Comparison of ENCODE assay signal across 8 mouse cellular contexts in genomic region chr2:72298406-72298805, GRCm38 (mm10). TPM values are rescaled to one million over a fixed set of nuclear protein-coding genes. Genes with fewer than 3 reads are reported as not detected.
DNase-seq lines count a peak whose midpoint lies in the region; ATAC-seq and TF ChIP-seq lines count a peak whose summit lies in the region.

No protein-coding gene starts in this region.

- H3K27me3 ChIP-seq in intestine, embryonic 16.5 days (replicated peaks; ENCODE audit: control insufficient read depth, insufficient read depth, low read length) = no peaks in the 10 kb centered on the region
- H3K27me3 ChIP-seq in intestine, embryonic 15.5 days (replicated peaks) = no peaks in the 10 kb centered on the region
- H3K27me3 ChIP-seq in E14TG2a.4 (ENCODE audit: insufficient read depth, low read length) = no peaks in the 10 kb centered on the region

- DNase-seq in heart, postnatal 14 days = peak; percentile 39 to 67
- DNase-seq in retina, embryonic 14.5 days (ENCODE audit: low spot score) = peak; percentile 78
- DNase-seq in testis, postnatal 14 days (ENCODE audit: low spot score) = no peak
- DNase-seq in frontal cortex, postnatal 10 days (ENCODE audit: low spot score in 2 of 2) = no peak

- H3K4me2 ChIP-seq in intestine, embryonic 16.5 days (ENCODE audit: low read depth, low read length) = no peak overlapping the region
- H3K4me2 ChIP-seq in intestine, embryonic 15.5 days (replicated peaks) = no peak overlapping the region

- WGBS in intestine, embryonic 16.5 days = 66% methylated on average over 4 of the region's 4 CpGs
- WGBS in intestine, embryonic 15.5 days = 65% methylated on average over 4 of the region's 4 CpGs

- H3K9me3 ChIP-seq in intestine, embryonic 16.5 days (ENCODE audit: control insufficient read depth, low read length) = no peaks in the 10 kb centered on the region
- H3K9me3 ChIP-seq in intestine, embryonic 15.5 days = no peaks in the 10 kb centered on the region
- H3K9me3 ChIP-seq in E14TG2a.4 (ENCODE audit: low read length) = no peaks in the 10 kb centered on the region

- 0 out of 2 replicates have a peak, but pooled peaks cover 3% of the 10 kb centered on the region for H3K36me3 ChIP-seq in intestine, embryonic 16.5 days (ENCODE audit: control insufficient read depth, insufficient read depth, low read length)
- H3K36me3 ChIP-seq in intestine, embryonic 15.5 days = no peaks in the 10 kb centered on the region
- 0 out of 2 replicates have a peak, but pooled peaks cover 4% of the 10 kb centered on the region for H3K36me3 ChIP-seq in E14TG2a.4 (ENCODE audit: insufficient read depth, low read length)

- peaks cover 12% of the 10 kb centered on the region for H3K4me1 ChIP-seq in intestine, embryonic 16.5 days (ENCODE audit: control insufficient read depth, insufficient read depth, low read length)
- no peaks in the 10 kb centered on the region; the same call in none of the 2 replicates for H3K4me1 ChIP-seq in intestine, embryonic 15.5 days (replicated peaks)
- H3K4me1 ChIP-seq in E14TG2a.4 (replicated peaks; ENCODE audit: low read depth, low read length) = no peaks in the 10 kb centered on the region

- H3K27ac ChIP-seq in intestine, embryonic 16.5 days (ENCODE audit: low read length) = 0 out of 2 replicates have a peak overlapping the region, but pooled peaks have one; percentile 54
- H3K27ac ChIP-seq in intestine, embryonic 15.5 days = no peak overlapping the region

- TF ChIP-seq CTCF in E14TG2a.4 (conservative IDR thresholded peaks at IDR 0.05; ENCODE audit: low read length) = peak; percentile 80

- H3K4me3 ChIP-seq in intestine, embryonic 16.5 days (ENCODE audit: low read length) = no peak overlapping the region
- no peak overlapping the region for H3K4me3 ChIP-seq in intestine, embryonic 15.5 days (replicated peaks)
- no peak overlapping the region for H3K4me3 ChIP-seq in E14TG2a.4 (replicated peaks; ENCODE audit: low read length)

- no peak overlapping the region for H3K9ac ChIP-seq in intestine, embryonic 16.5 days (ENCODE audit: low read depth, low read length)
- no peak overlapping the region for H3K9ac ChIP-seq in intestine, embryonic 15.5 days

- intact Hi-C loops in heart, postnatal 14 days (cut with DNase I) = loop anchor here (1.0 kb wide), 1 partner anchor 92 kb away; no protein-coding TSS in a partner anchor

- no peak for ATAC-seq in intestine, embryonic 16.5 days
- no peak for ATAC-seq in intestine, embryonic 15.5 days
- ATAC-seq in common myeloid progenitor, adult 5-6 weeks (replicated peaks; ENCODE audit: low read depth, poor library complexity, severe bottlenecking) = peak; percentile 71

RNA-seq across cellular contexts. Expression of gene Map3k20, which starts 13.0 kb away (rescaled TPM):
- polyA plus RNA-seq in intestine, embryonic 16.5 days (2015; fragmentation: Nextera tagmentation; extraction: Ambion mirVana) = 13.8 and 14.8 TPM in 2 replicates
- polyA plus RNA-seq in intestine, embryonic 15.5 days (2015; fragmentation: Nextera tagmentation; extraction: Ambion mirVana) = 17.0 and 17.7 TPM in 2 replicates
- 49.6 and 66.9 TPM in 2 replicates for total RNA-seq in common myeloid progenitor, adult 5-6 weeks (2017)
- total RNA-seq in heart, postnatal 14 days (2021) = 100 to 1,000 TPM; 220 to 230 TPM

Comparison
In these comparisons a context has a peak if more than half of its experiments do, and no peak if none do; other contexts are left out.
1. DNase-seq: peak in heart, postnatal 14 days (2 of 2) and retina, embryonic 14.5 days (single experiment); none in testis, postnatal 14 days (single experiment) and frontal cortex, postnatal 10 days (0 of 2).